Mouse (Mus musculus): Measurements from ENCODE around the gene Vps11. TPM values are rescaled to one million over a fixed set of nuclear protein-coding genes. Genes with fewer than 3 reads are reported as not detected.

Vps11 gene
- polyA plus RNA-seq, 1 experiment = 58.4 TPM

DNA sequence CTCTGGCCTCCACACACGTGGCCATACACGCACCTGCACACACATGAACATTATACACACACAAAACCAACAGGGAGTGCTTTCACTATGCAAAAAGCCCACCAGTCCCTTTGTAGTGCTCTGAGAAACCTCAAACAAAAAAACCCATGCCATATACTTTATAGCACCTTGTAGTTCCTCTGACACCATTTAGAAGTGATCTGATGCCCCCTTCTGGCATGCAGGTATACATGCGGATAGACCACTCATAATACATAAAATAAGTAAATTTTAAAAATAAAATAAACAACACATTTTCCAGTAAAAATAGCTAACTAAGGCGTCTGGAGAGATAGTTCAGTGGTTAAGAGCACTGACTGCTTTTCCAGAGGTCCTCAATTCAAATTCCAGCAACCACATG, 4.3 kb downstream of the Vps11 start:
- 69% methylated on average over 4 of the region's 4 CpGs for WGBS
- H3K4me3 ChIP-seq (replicated peaks; ENCODE audit: insufficient read depth, low read depth, low read length) = no peak overlapping the region
- TF ChIP-seq POLR2A (IDR thresholded peaks at IDR 0.05; ENCODE audit: borderline replicate concordance, insufficient read depth, low read length) (no peak), CTCF (IDR thresholded peaks at IDR 0.05; ENCODE audit: borderline replicate concordance, insufficient read depth, low read depth, low read length) (no peak)
- 0 out of 2 replicates have a peak, but pooled peaks cover 4% of the 10 kb centered on the region for H3K4me1 ChIP-seq (ENCODE audit: control insufficient read depth, insufficient read depth, low read length)
- no peaks in the 10 kb centered on the region for H3K27me3 ChIP-seq (ENCODE audit: control insufficient read depth, insufficient read depth, low read length)
- no peak overlapping the region for H3K27ac ChIP-seq (ENCODE audit: insufficient read depth, low read length)
- no peak for DNase-seq

DNA sequence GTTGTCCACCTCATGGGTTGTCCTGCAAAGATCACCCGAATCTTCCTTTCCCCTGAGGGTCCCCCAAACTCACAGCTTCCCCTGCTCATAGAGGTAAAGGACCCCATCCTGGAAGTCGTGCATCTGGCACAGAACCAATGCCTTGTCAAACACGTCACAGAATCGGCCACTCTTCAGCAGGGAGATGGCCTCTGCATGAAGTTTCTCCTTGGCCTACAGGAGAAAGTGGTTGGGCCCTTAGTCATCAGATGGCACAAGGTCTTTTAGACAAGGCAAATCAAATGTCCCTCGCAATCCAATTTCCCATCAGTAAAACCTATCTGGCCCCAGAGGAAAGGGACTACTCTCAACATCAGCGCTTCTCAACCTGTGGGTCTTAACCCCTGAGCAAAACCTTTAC, 8.3 kb downstream of the Vps11 start:
- WGBS = 73% methylated on average over 6 of the region's 6 CpGs
- H3K4me1 ChIP-seq (ENCODE audit: control insufficient read depth, insufficient read depth, low read length) = 0 out of 2 replicates have a peak, but pooled peaks cover 4% of the 10 kb centered on the region
- TF ChIP-seq POLR2A (IDR thresholded peaks at IDR 0.05; ENCODE audit: borderline replicate concordance, insufficient read depth, low read length) (no peak), CTCF (IDR thresholded peaks at IDR 0.05; ENCODE audit: borderline replicate concordance, insufficient read depth, low read depth, low read length) (no peak)
- H3K27ac ChIP-seq (ENCODE audit: insufficient read depth, low read length) = no peak overlapping the region
- no peak for DNase-seq
- H3K27me3 ChIP-seq (ENCODE audit: control insufficient read depth, insufficient read depth, low read length) = no peaks in the 10 kb centered on the region
- H3K4me3 ChIP-seq (replicated peaks; ENCODE audit: insufficient read depth, low read depth, low read length) = no peak overlapping the region

DNA sequence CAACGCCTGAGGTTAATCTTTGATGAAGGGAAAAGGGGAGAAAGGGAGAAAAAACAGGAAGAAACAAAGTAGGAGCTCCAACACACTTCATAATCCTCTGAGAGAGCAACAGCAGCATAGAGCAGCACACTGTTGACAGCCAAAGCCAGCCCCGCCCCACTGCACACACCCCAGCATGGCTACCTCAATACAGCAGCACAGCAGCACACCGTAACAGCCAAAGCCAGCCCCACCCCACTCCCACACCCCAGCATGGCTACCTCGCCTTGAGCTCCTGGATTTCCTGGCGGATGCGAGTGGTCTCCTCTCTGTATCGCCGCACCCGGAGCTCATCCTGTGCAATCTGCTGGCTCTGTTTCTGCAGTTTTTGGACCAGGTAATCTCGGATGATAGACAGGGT, 9.1 kb downstream of the Vps11 start:
- H3K4me1 ChIP-seq (ENCODE audit: control insufficient read depth, insufficient read depth, low read length) = 0 out of 2 replicates have a peak, but pooled peaks cover 2% of the 10 kb centered on the region
- no peaks in the 10 kb centered on the region for H3K27me3 ChIP-seq (ENCODE audit: control insufficient read depth, insufficient read depth, low read length)
- 90% methylated on average over 10 of the region's 10 CpGs for WGBS
- DNase-seq = no peak
- no peak for TF ChIP-seq POLR2A (IDR thresholded peaks at IDR 0.05; ENCODE audit: borderline replicate concordance, insufficient read depth, low read length)
- TF ChIP-seq CTCF (IDR thresholded peaks at IDR 0.05; ENCODE audit: borderline replicate concordance, insufficient read depth, low read depth, low read length) = no peak
- H3K4me3 ChIP-seq (replicated peaks; ENCODE audit: insufficient read depth, low read depth, low read length) = no peak overlapping the region
- H3K27ac ChIP-seq (ENCODE audit: insufficient read depth, low read length) = no peak overlapping the region

DNA sequence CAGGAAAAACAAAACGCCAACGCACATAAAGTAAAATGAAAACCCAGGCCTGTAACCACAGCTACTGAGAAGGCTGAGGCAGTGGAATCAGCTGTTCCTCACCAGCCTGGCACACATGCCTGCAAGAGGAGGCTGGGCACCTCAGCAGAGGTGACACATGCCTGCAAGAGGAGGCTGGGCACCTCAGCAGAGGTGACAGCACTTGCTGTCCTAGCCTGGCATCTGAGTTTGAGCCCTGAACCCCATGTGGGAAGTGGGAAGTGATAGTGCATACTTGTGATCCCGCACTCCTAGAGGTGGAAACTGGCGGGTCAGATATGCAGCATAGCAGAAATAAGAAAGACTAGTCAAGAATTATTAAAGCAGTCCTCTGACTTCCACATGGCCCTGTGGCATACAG, 10.1 kb downstream of the Vps11 start:
- Histone ChIP-seq H3K4me1 (ENCODE audit: control insufficient read depth, insufficient read depth, low read length) (no peaks in the 10 kb centered on the region), H3K27me3 (ENCODE audit: control insufficient read depth, insufficient read depth, low read length) (no peaks in the 10 kb centered on the region), H3K27ac (ENCODE audit: insufficient read depth, low read length) (no peak overlapping the region), H3K4me3 (replicated peaks; ENCODE audit: insufficient read depth, low read depth, low read length) (no peak overlapping the region)
- 95% methylated on average over 4 of the region's 4 CpGs for WGBS
- TF ChIP-seq CTCF (IDR thresholded peaks at IDR 0.05; ENCODE audit: borderline replicate concordance, insufficient read depth, low read depth, low read length) = no peak
- TF ChIP-seq POLR2A (IDR thresholded peaks at IDR 0.05; ENCODE audit: borderline replicate concordance, insufficient read depth, low read length) = no peak
- no peak for DNase-seq

DNA sequence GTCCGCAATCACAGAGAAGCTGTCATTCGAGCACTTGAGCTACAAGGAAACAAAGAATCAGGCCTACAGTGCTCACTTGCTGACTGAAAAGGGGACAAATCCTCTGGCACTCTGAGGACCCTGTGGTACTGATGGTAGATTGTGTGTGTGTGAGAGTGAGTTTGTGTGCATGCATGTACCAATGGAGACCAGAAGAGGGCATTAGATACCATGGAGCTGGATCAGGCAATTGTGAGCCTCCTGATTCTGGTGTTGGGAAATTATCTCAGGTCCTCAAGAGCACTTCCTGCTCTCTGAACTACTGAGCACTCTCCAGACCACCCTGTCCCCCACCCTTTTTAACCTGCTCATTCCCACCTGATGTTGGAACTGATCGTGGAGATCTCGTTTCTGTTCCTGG, 12.9 kb downstream of the Vps11 start:
- Histone ChIP-seq H3K27ac (ENCODE audit: insufficient read depth, low read length) (no peak overlapping the region), H3K27me3 (ENCODE audit: control insufficient read depth, insufficient read depth, low read length) (no peaks in the 10 kb centered on the region), H3K4me3 (replicated peaks; ENCODE audit: insufficient read depth, low read depth, low read length) (no peak overlapping the region), H3K4me1 (ENCODE audit: control insufficient read depth, insufficient read depth, low read length) (no peaks in the 10 kb centered on the region)
- no peak for TF ChIP-seq POLR2A (IDR thresholded peaks at IDR 0.05; ENCODE audit: borderline replicate concordance, insufficient read depth, low read length)
- TF ChIP-seq CTCF (IDR thresholded peaks at IDR 0.05; ENCODE audit: borderline replicate concordance, insufficient read depth, low read depth, low read length) = no peak
- WGBS = 96% methylated on average over 4 of the region's 4 CpGs
- DNase-seq = no peak

DNA sequence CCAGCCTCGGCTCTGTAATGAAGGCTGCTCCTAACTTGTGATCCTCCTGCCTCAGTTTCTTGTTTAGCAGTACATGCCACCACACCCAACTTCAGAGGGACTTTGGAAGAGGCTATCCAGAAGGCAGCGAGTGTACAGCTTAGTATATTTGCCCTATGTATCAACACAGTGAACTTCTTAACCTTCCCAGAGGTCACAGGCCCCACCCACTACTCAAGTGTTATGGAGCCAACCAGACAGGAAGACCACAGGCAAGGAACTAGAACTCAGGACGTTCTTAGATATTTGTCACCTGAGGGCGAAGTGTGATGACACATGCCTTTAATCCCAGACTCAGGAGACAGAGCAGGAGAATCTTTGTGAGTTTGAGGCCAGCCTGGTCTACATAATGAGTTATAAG, 13.8 kb downstream of the Vps11 start:
- no peaks in the 10 kb centered on the region for H3K27me3 ChIP-seq (ENCODE audit: control insufficient read depth, insufficient read depth, low read length)
- no peak overlapping the region for H3K4me3 ChIP-seq (replicated peaks; ENCODE audit: insufficient read depth, low read depth, low read length)
- no peak for TF ChIP-seq POLR2A (IDR thresholded peaks at IDR 0.05; ENCODE audit: borderline replicate concordance, insufficient read depth, low read length)
- no peak for TF ChIP-seq CTCF (IDR thresholded peaks at IDR 0.05; ENCODE audit: borderline replicate concordance, insufficient read depth, low read depth, low read length)
- 91% methylated on average over 4 of the region's 4 CpGs for WGBS
- no peaks in the 10 kb centered on the region; the same call in 1 of the 2 replicates for H3K4me1 ChIP-seq (ENCODE audit: control insufficient read depth, insufficient read depth, low read length)
- H3K27ac ChIP-seq (ENCODE audit: insufficient read depth, low read length) = no peak overlapping the region
- no peak for DNase-seq

DNA sequence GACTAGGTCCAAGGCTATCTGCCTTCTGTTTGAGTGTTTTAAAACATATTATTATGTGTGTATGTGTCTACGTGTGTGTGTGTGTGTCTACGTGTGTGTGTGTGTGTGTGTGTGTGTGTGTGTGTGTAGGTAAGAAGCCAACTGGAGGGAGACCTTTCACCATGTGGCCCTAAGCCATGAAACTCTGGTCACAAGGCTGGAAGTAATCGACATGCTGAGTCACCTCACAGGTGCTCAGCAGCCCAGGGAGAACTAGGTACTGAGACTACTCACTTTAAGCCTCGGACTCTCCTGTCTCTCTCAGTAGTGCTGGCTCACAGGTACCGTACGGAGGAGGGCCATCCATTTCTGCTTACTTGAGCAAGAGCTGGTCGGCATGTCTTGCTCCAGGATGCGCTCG, 14.3 kb downstream of the Vps11 start:
- Histone ChIP-seq H3K4me1 (ENCODE audit: control insufficient read depth, insufficient read depth, low read length) (peaks cover under 1% of the 10 kb centered on the region; the same call in 1 of the 2 replicates), H3K4me3 (replicated peaks; ENCODE audit: insufficient read depth, low read depth, low read length) (no peak overlapping the region), H3K27me3 (ENCODE audit: control insufficient read depth, insufficient read depth, low read length) (no peaks in the 10 kb centered on the region), H3K27ac (ENCODE audit: insufficient read depth, low read length) (no peak overlapping the region)
- 92% methylated on average over 9 of the region's 9 CpGs for WGBS
- DNase-seq = no peak
- no peak for TF ChIP-seq POLR2A (IDR thresholded peaks at IDR 0.05; ENCODE audit: borderline replicate concordance, insufficient read depth, low read length)
- no peak for TF ChIP-seq CTCF (IDR thresholded peaks at IDR 0.05; ENCODE audit: borderline replicate concordance, insufficient read depth, low read depth, low read length)

DNA sequence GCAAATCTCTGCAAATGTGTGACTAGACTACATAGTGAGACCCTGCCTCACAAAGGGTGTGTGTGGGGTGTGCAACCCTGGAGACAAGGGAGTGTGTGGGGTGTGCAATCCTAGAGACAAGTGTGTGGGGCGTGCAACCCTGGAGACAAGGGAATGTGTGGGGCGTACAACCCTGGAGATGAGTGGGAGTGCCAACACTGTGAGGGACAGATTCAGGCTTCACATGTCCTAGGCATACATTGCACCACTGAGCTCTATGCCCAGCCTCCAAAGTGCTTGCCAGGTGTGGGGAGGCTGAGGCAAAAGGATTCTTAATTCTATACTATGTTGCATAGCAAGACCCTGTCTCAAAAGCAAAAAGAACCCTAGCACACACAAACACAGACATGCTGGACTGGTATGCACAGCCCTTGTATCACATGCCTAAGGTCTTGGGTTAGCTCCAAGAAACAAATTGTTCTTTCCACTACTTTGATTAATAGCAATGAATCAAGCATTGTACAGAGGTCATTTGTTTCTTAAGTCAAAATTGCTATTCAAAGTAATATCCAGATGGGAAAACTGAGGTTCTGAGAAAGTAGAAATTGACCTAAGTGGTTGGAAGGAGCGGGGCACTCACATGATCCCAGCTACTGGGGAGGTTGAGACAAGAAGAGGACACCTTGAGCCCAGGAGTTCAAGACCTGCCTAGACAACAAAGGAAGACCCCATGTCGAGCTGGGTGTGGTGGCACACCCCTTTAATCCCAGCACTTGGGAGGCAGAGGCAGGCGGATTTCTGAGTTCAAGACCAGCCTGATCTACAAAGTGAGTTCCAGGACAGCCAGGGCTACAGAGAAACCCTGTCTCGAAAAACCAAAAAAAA, 15.7 kb downstream of the Vps11 start:
- no peak overlapping the region for H3K27ac ChIP-seq (ENCODE audit: insufficient read depth, low read length)
- H3K4me3 ChIP-seq (replicated peaks; ENCODE audit: insufficient read depth, low read depth, low read length) = no peak overlapping the region
- peaks cover 2% of the 10 kb centered on the region; the same call in 1 of the 2 replicates for H3K4me1 ChIP-seq (ENCODE audit: control insufficient read depth, insufficient read depth, low read length)
- TF ChIP-seq POLR2A (IDR thresholded peaks at IDR 0.05; ENCODE audit: borderline replicate concordance, insufficient read depth, low read length) (no peak), CTCF (IDR thresholded peaks at IDR 0.05; ENCODE audit: borderline replicate concordance, insufficient read depth, low read depth, low read length) (no peak)
- no peaks in the 10 kb centered on the region for H3K27me3 ChIP-seq (ENCODE audit: control insufficient read depth, insufficient read depth, low read length)
- WGBS = 84% methylated on average over 6 of the region's 6 CpGs
- no peak for DNase-seq
